Mouse (Mus musculus): ENCODE results near the gene Gm4969. TPM values are rescaled to one million over a fixed set of nuclear protein-coding genes. Genes with fewer than 3 reads are reported as not detected.

Gm4969 gene
- total and polyA plus RNA-seq, 2 experiments, result 0.02 to 0.09 TPM

GRCm38 (mm10) chr7:19148180-19148874 is 30.2 kb upstream of the Gm4969 start:
- DNase-seq (ENCODE audit: extremely low read depth, low read depth, low spot score), result no peak
- peak overlapping the region; percentile 79 for H3K4me3 ChIP-seq (ENCODE audit: insufficient read depth, low read depth, low read length)
- no peak for TF ChIP-seq CTCF (IDR thresholded peaks at IDR 0.05; ENCODE audit: low read depth, low read length)
- TF ChIP-seq POLR2A (IDR thresholded peaks at IDR 0.05; ENCODE audit: extremely low read depth, insufficient read depth, low read length), result no peak
- H3K27ac ChIP-seq (replicated peaks; ENCODE audit: insufficient read depth, low read depth, low read length), result peak overlapping the region; percentile 42; the same call in 1 of the 2 replicates
- WGBS, result 10% methylated on average over 20 of the region's 20 CpGs
- H3K4me1 ChIP-seq (ENCODE audit: control insufficient read depth, insufficient read depth, low read length), result no peaks in the 10 kb centered on the region
- H3K79me2 ChIP-seq (ENCODE audit: control insufficient read depth, insufficient read depth, low read length), result 0 out of 2 replicates have a peak, but pooled peaks cover 2% of the 10 kb centered on the region
- H3K27me3 ChIP-seq (ENCODE audit: control insufficient read depth, insufficient read depth, low read length), result no peaks in the 10 kb centered on the region
- peak overlapping the region; percentile 80 for H3K9ac ChIP-seq (ENCODE audit: low read depth, low read length)
- H3K36me3 ChIP-seq (ENCODE audit: control insufficient read depth, insufficient read depth, low read length), result peaks cover 7% of the 10 kb centered on the region; the same call in 1 of the 2 replicates

GRCm38 (mm10) chr7:19147497-19148045 is 29.4 kb upstream of the Gm4969 start:
- 54% methylated on average over 6 of the region's 6 CpGs for WGBS
- Histone ChIP-seq H3K4me3 (ENCODE audit: insufficient read depth, low read depth, low read length) (no peak overlapping the region), H3K36me3 (ENCODE audit: control insufficient read depth, insufficient read depth, low read length) (peaks cover 4% of the 10 kb centered on the region; the same call in 1 of the 2 replicates), H3K27ac (replicated peaks; ENCODE audit: insufficient read depth, low read depth, low read length) (no peak overlapping the region), H3K79me2 (ENCODE audit: control insufficient read depth, insufficient read depth, low read length) (0 out of 2 replicates have a peak, but pooled peaks cover 2% of the 10 kb centered on the region), H3K9ac (ENCODE audit: low read depth, low read length) (no peak overlapping the region), H3K4me1 (ENCODE audit: control insufficient read depth, insufficient read depth, low read length) (no peaks in the 10 kb centered on the region), H3K27me3 (ENCODE audit: control insufficient read depth, insufficient read depth, low read length) (no peaks in the 10 kb centered on the region)
- no peak for DNase-seq (ENCODE audit: extremely low read depth, low read depth, low spot score)
- TF ChIP-seq CTCF (IDR thresholded peaks at IDR 0.05; ENCODE audit: low read depth, low read length) (no peak), POLR2A (IDR thresholded peaks at IDR 0.05; ENCODE audit: extremely low read depth, insufficient read depth, low read length) (no peak)

DNA sequence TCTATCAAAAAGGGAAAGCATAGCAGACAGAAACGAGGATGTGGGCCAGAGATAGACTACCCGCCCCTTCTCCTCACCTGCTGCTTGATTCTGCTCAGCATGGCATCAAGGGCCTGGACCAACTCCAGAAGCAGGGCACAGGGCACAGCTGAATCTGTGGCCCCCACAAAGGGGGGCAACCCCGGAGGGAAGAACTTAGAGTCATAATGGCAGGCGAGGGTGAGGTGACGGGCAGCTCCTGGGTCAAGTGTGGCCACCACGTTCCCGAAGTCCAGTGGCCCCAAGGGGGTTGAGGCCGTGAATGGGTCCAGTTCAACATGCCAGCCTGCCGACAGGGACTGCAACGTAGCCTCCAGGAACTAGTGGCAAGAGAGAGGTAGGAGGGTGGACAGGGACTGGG is 28.6 kb upstream of the Gm4969 start:
- H3K27me3 ChIP-seq (ENCODE audit: control insufficient read depth, insufficient read depth, low read length), result no peaks in the 10 kb centered on the region
- 0 out of 2 replicates have a peak, but pooled peaks have one; percentile 3 for TF ChIP-seq POLR2A (IDR thresholded peaks at IDR 0.05; ENCODE audit: extremely low read depth, insufficient read depth, low read length)
- TF ChIP-seq CTCF (IDR thresholded peaks at IDR 0.05; ENCODE audit: low read depth, low read length), result no peak
- H3K79me2 ChIP-seq (ENCODE audit: control insufficient read depth, insufficient read depth, low read length), result 0 out of 2 replicates have a peak, but pooled peaks cover 2% of the 10 kb centered on the region
- no peak overlapping the region for H3K9ac ChIP-seq (ENCODE audit: low read depth, low read length)
- H3K4me3 ChIP-seq (ENCODE audit: insufficient read depth, low read depth, low read length), result no peak overlapping the region
- no peak for DNase-seq (ENCODE audit: extremely low read depth, low read depth, low spot score)
- WGBS, result 91% methylated on average over 10 of the region's 10 CpGs
- no peak overlapping the region for H3K27ac ChIP-seq (replicated peaks; ENCODE audit: insufficient read depth, low read depth, low read length)
- peaks cover 2% of the 10 kb centered on the region; the same call in 1 of the 2 replicates for H3K4me1 ChIP-seq (ENCODE audit: control insufficient read depth, insufficient read depth, low read length)
- 0 out of 2 replicates have a peak, but pooled peaks cover 2% of the 10 kb centered on the region for H3K36me3 ChIP-seq (ENCODE audit: control insufficient read depth, insufficient read depth, low read length)

GRCm38 (mm10) chr7:19137380-19137779 is 19.2 kb upstream of the Gm4969 start:
- Histone ChIP-seq H3K4me3 (ENCODE audit: insufficient read depth, low read depth, low read length) (no peak overlapping the region), H3K9ac (ENCODE audit: low read depth, low read length) (no peak overlapping the region), H3K36me3 (ENCODE audit: control insufficient read depth, insufficient read depth, low read length) (peaks cover 3% of the 10 kb centered on the region; the same call in 1 of the 2 replicates), H3K4me1 (ENCODE audit: control insufficient read depth, insufficient read depth, low read length) (peaks cover 3% of the 10 kb centered on the region; the same call in 1 of the 2 replicates), H3K27ac (replicated peaks; ENCODE audit: insufficient read depth, low read depth, low read length) (no peak overlapping the region), H3K79me2 (ENCODE audit: control insufficient read depth, insufficient read depth, low read length) (peaks cover 17% of the 10 kb centered on the region; the same call in 1 of the 2 replicates), H3K27me3 (ENCODE audit: control insufficient read depth, insufficient read depth, low read length) (no peaks in the 10 kb centered on the region)
- 58% methylated on average over 5 of the region's 5 CpGs for WGBS
- no peak for DNase-seq (ENCODE audit: extremely low read depth, low read depth, low spot score)
- TF ChIP-seq POLR2A (IDR thresholded peaks at IDR 0.05; ENCODE audit: extremely low read depth, insufficient read depth, low read length), result no peak
- peak; percentile 60 for TF ChIP-seq CTCF (IDR thresholded peaks at IDR 0.05; ENCODE audit: low read depth, low read length)

DNA sequence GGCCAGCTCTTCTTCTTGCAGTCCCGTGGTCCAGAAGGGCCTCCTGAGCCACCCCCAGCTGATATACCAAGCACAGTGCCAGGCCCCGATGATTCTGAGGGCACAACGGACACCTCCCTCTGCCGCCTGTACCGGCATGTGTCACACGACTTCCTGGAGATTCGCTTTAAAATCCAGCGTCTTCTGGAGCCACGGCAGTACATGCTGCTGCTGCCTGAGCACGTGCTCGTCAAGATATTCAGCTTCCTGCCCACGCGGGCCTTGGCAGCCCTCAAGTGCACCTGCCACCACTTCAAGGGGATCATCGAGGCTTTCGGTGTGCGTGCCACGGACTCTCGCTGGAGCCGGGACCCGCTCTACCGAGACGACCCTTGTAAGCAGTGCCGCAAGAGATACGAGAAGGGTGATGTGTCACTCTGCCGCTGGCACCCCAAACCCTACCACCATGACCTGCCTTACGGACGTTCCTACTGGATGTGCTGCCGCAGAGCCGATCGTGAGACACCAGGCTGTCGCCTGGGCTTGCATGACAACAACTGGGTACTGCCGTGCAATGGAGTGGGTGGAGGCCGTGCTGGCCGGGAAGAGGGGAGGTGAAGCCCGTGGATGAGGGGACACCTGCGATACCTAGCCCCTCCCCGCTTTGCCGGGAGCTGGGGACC is 18.6 kb upstream of the Gm4969 start:
- WGBS, result 92% methylated on average over 38 of the region's 38 CpGs
- H3K79me2 ChIP-seq (ENCODE audit: control insufficient read depth, insufficient read depth, low read length), result peaks cover 17% of the 10 kb centered on the region; the same call in 1 of the 2 replicates
- no peak overlapping the region for H3K9ac ChIP-seq (ENCODE audit: low read depth, low read length)

More for the DNA sequence above, 18.6 kb upstream of the Gm4969 start:
- H3K27me3 ChIP-seq (ENCODE audit: control insufficient read depth, insufficient read depth, low read length), result no peaks in the 10 kb centered on the region
- no peak overlapping the region for H3K27ac ChIP-seq (replicated peaks; ENCODE audit: insufficient read depth, low read depth, low read length)
- H3K4me1 ChIP-seq (ENCODE audit: control insufficient read depth, insufficient read depth, low read length), result peaks cover 3% of the 10 kb centered on the region; the same call in 1 of the 2 replicates
- DNase-seq (ENCODE audit: extremely low read depth, low read depth, low spot score), result no peak
- no peak for TF ChIP-seq CTCF (IDR thresholded peaks at IDR 0.05; ENCODE audit: low read depth, low read length)
- TF ChIP-seq POLR2A (IDR thresholded peaks at IDR 0.05; ENCODE audit: extremely low read depth, insufficient read depth, low read length), result no peak
- peaks cover 3% of the 10 kb centered on the region; the same call in 1 of the 2 replicates for H3K36me3 ChIP-seq (ENCODE audit: control insufficient read depth, insufficient read depth, low read length)
- H3K4me3 ChIP-seq (ENCODE audit: insufficient read depth, low read depth, low read length), result no peak overlapping the region
